Mouse (Mus musculus) ES-Bruce4 (cell line): ENCODE measurements at regions not wholly inside any gene's neighbourhood (a gene's known extent, or its start where the extent isn't known, plus 50 kb on each side); places are given as distances from the start of the nearest gene placed in this dataset.

ENCODE experiments used
- CTCF ChIP-seq: IDR thresholded peaks from one replicate; pipeline ENCODE4 v1.8.1; 2011; ENCODE audit warnings: low read depth, low read length
- EP300 ChIP-seq: IDR thresholded peaks from 2 replicates; pipeline ENCODE4 v1.6.1; 2011; ENCODE audit warnings: low read depth, low read length; ENCODE audit not compliant: insufficient read depth
- POLR2A ChIP-seq: IDR thresholded peaks from one replicate; pipeline ENCODE4 v1.8.1; 2011; ENCODE audit warnings: low read length; ENCODE audit not compliant: insufficient read depth

- TF ChIP-seq POLR2A (no peak), EP300 (no peak), CTCF (no peak)
These were observed 655.9 kb downstream of the Zfp706 start for GRCm38 (mm10) chr15:36351693-36352092.
